Mouse (Mus musculus) activated CD4-positive, CD25-positive, alpha-beta regulatory T cell (primary cell): ENCODE measurements around the gene Gm44579. TPM values are rescaled to one million over a fixed set of nuclear protein-coding genes. Genes with fewer than 3 reads are reported as not detected.

ENCODE experiments used
- polyA plus RNA-seq, 2 experiments: library from polyadenylated mRNA; unstranded; fragments of 100-300 nt; shearing (Covaris generic); gene quantifications; one replicate each; pipeline ENCODE4 v1.2.1; 2017

The Gm44579 gene
- under 1 TPM in 1 of 2 experiments, not detected in 1; 0.16 TPM for polyA plus RNA-seq

DNA sequence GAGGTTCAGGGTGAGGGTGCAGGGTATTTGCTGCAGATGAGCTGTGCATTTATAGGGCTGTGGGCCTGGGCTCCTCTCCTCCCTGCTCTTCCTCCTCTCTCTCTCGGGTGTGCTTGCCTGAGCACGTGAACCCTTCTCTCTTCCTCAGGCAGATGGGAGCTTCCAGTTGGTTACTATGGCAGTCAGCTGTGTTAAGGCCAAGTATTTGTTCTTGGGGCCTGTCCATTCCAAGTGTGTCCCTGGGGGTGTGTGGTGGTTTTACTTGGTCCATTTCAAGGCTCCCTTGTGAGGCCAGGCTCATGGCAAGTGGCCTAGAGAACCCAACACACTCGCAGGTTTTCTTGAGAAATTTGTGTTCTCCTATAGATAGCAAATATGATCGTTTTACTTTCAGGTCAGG lies at the start of gene Gm44579, which contains the start of gene Olfr287:
Gm44579 (minus strand) TSS at position 101 of the 400 bp plus-strand sequence.
Olfr287 (minus strand) TSS at position 180 of the 400 bp plus-strand sequence.

GRCm38 (mm10) chr15:98257193-98257592 lies 36.4 kb upstream of the Gm44579 start, which contains the start of gene H1fnt:
TSS of gene H1fnt (minus strand) at chr15:98257293.

DNA sequence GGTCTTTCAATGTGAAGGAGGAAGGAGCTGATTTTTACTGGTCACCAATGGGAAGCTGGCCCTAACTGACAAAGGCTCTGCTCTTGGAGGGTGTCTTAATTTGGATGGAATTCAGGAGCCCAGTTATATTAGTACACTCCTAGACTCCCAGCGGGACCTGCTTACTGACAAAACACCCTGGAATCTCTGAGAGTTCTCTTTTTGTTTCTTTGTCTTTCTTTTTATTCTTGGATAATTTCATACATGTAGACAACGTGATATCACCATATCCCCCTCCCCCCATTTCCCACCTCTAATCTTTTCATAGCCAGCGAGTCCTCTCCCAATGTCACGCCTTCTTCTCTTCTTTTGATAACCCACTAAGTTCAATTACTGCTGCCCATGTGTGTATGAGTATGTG lies 13.6 kb upstream of the Gm44579 start, which contains the start of gene Olfr286:
Olfr286 (minus strand) TSS at position 101 of the 400 bp plus-strand sequence.

DNA sequence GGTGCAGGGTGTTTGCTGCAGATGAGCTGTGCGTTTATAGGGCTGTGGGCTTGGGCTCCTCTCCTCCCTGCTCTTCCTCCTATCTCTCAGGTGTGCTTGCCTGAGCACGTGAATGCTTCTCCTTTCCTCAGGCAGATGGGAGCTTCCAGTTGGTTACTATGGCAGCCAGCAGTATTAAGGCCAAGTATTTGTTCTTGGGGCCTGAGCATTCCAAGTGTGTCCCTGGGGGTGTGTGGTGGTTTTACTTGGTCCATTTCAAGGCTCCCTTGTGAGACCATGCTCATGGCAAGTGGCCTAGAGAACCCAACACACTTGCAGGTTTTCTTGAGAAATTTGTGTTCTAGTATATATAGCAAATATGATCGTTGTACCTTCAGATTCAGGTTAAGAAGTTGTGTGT lies 25.3 kb downstream of the Gm44579 start, which contains the start of gene Olfr288:
Olfr288 (minus strand) TSS at position 101 of the 400 bp plus-strand sequence.

GRCm38 (mm10) chr15:98166963-98167644 lies 53.7 kb downstream of the Gm44579 start, which contains the start of gene Ccdc184:
TSS of gene Ccdc184 (plus strand) at chr15:98167158.

DNA sequence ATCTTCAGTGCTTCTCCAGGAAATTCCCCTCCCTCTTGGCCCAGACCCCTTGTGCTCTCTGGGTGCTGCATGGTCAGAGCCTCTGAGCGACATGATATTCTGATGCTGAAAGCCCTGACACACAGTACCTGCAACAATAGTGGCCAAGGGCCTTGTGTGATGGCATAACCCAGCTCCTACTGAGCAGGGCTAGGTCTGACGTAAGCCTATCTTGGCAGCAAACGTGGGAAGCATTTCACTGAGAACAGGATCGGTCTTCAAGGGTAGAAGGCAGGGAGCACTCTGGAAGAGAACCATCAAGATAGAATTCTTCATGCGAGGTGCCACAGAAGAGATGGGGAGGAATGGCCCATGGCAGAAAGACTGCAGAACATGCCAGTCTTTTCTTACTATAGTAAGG lies 55.3 kb downstream of the Gm44579 start, which contains the start of gene Asb8:
Asb8 (minus strand) TSS at position 101 of the 400 bp plus-strand sequence.

Other genes with a start within 250 kb of the Gm44579 start
- gene Col2a1, start 216.3 kb downstream of the Gm44579 start, polyA plus RNA-seq = under 1 TPM in 1 of 2 experiments, not detected in 1; 0.11 TPM
- 10 to 100 TPM in 1 of 2 experiments, 1 to 10 TPM in 1; 9.0 to 13.0 TPM for gene Pfkm, start 128.4 kb downstream of the Gm44579 start, polyA plus RNA-seq
- gene Senp1, start 127.2 kb downstream of the Gm44579 start, polyA plus RNA-seq = 10 to 100 TPM; 42.2 to 54.6 TPM
- 10 to 100 TPM; 38.4 to 41.8 TPM for gene Asb8, start 55.4 kb downstream of the Gm44579 start, polyA plus RNA-seq
- under 1 TPM; 0.07 to 0.57 TPM for gene Ccdc184, start 53.8 kb downstream of the Gm44579 start, polyA plus RNA-seq
- gene Olfr288, start 25.4 kb downstream of the Gm44579 start, polyA plus RNA-seq = not detected
- gene Olfr287, start 79 bp upstream of the Gm44579 start, polyA plus RNA-seq = not detected
- under 1 TPM in 1 of 2 experiments, not detected in 1; 0.33 TPM for gene Olfr286, start 13.5 kb upstream of the Gm44579 start, polyA plus RNA-seq
- gene H1fnt, start 36.3 kb upstream of the Gm44579 start, polyA plus RNA-seq = under 1 TPM in 1 of 2 experiments, not detected in 1; 0.14 TPM
- under 1 TPM in 1 of 2 experiments, not detected in 1; 0.39 TPM for gene Zfp641, start 75.2 kb upstream of the Gm44579 start, polyA plus RNA-seq
- gene Olfr285, start 96.4 kb upstream of the Gm44579 start, polyA plus RNA-seq = not detected
- under 1 TPM in 1 of 2 experiments, not detected in 1; 0.29 TPM for gene Olfr284, start 120.0 kb upstream of the Gm44579 start, polyA plus RNA-seq
- not detected for gene Olfr283, start 160.0 kb upstream of the Gm44579 start, polyA plus RNA-seq
- not detected for gene Olfr282, start 210.2 kb upstream of the Gm44579 start, polyA plus RNA-seq
- gene Olfr281, start 231.6 kb upstream of the Gm44579 start, polyA plus RNA-seq = under 1 TPM in 1 of 2 experiments, not detected in 1; 0.53 TPM
- not detected for gene OR5BS1P, start 248.9 kb upstream of the Gm44579 start, polyA plus RNA-seq